Mouse (Mus musculus): ENCODE measurements around the gene Ier5l. TPM values are rescaled to one million over a fixed set of nuclear protein-coding genes. Genes with fewer than 3 reads are reported as not detected.

Gene Ier5l
- total and polyA plus RNA-seq, 3 experiments, result 0.06 TPM; not detected in 2

GRCm38 (mm10) chr2:30471795-30472720 lies 2.0 kb downstream of the Ier5l start:
- no peaks in the 10 kb centered on the region for H3K79me2 ChIP-seq (ENCODE audit: control insufficient read depth, insufficient read depth, low read length, poor library complexity)
- peak overlapping the region; percentile 78 for H3K9ac ChIP-seq (ENCODE audit: control insufficient read depth, low read depth, low read length, poor library complexity, severe bottlenecking)
- peaks cover 0 to 12% of the 10 kb centered on the region in 2 experiments; a peak in 3 of 4 replicates for H3K4me1 ChIP-seq (ENCODE audit: control insufficient read depth in 1 of 2, insufficient read depth in 2 of 2, low read length in 2 of 2)
- no peaks in the 10 kb centered on the region for H3K27me3 ChIP-seq (ENCODE audit: control insufficient read depth in 1 of 2, insufficient read depth in 2 of 2, low read length in 2 of 2)
- peak overlapping the region; percentile 59 to 71 for H3K4me3 ChIP-seq (ENCODE audit: control insufficient read depth in 1 of 2, insufficient read depth in 1 of 2, low read depth in 2 of 2, low read length in 2 of 2)
- H3K9me3 ChIP-seq (replicated peaks; ENCODE audit: insufficient read depth, low read length), result no peaks in the 10 kb centered on the region
- peak overlapping the region; percentile 89 for H3K27ac ChIP-seq (ENCODE audit: control insufficient read depth, low read depth, low read length)
- peaks cover 0 to 5% of the 10 kb centered on the region in 2 experiments; a peak in 2 of 4 replicates for H3K36me3 ChIP-seq (ENCODE audit: control insufficient read depth in 1 of 2, insufficient read depth in 2 of 2, low read length in 2 of 2)
- DNase-seq (ENCODE audit: low read depth, low spot score), result peak; percentile 95
- TF ChIP-seq ZNF384 (IDR thresholded peaks at IDR 0.05; ENCODE audit: low read depth, low read length) (peak; percentile 94), E2F4 (IDR thresholded peaks at IDR 0.05; ENCODE audit: borderline replicate concordance, low read depth, low read length) (no peak), POLR2AphosphoS2 (IDR thresholded peaks at IDR 0.05; ENCODE audit: low read length) (no peak), JUND (IDR thresholded peaks at IDR 0.05; ENCODE audit: low read depth, low read length) (no peak), MAZ (IDR thresholded peaks at IDR 0.05; ENCODE audit: low read depth, low read length) (peak; percentile 96; the same call in 1 of the 2 replicates), ZC3H11A (IDR thresholded peaks at IDR 0.05; ENCODE audit: low read depth, low read length) (no peak), CHD1 (IDR thresholded peaks at IDR 0.05; ENCODE audit: low read depth, low read length) (no peak), MYB (IDR thresholded peaks at IDR 0.05; ENCODE audit: low read depth, low read length) (no peak), MAFK (IDR thresholded peaks at IDR 0.05; ENCODE audit: borderline replicate concordance, low read depth, low read length) (no peak), USF1 (IDR thresholded peaks at IDR 0.05; ENCODE audit: low read depth, low read length) (peak; percentile 62; the same call in 1 of the 2 replicates), RCOR1 (IDR thresholded peaks at IDR 0.05; ENCODE audit: low read depth, low read length) (no peak), TCF12 (IDR thresholded peaks at IDR 0.05; ENCODE audit: low read depth, low read length) (no peak; the same call in 1 of the 2 replicates), SIN3A (IDR thresholded peaks at IDR 0.05; ENCODE audit: low read length) (no peak), MEF2A (IDR thresholded peaks at IDR 0.05; ENCODE audit: extremely low read depth, insufficient replicate concordance, low read depth, low read length, poor library complexity, severe bottlenecking) (no peak), ZKSCAN1 (IDR thresholded peaks at IDR 0.05; ENCODE audit: low read depth, low read length) (no peak), POLR2A (IDR thresholded peaks at IDR 0.05; ENCODE audit: control insufficient read depth in 1 of 2, insufficient read depth in 1 of 2, low read depth in 1 of 2, low read length in 2 of 2, poor library complexity in 1 of 2) (peak; percentile 20 to 49; a peak in 2 of 4 replicates), USF2 (IDR thresholded peaks at IDR 0.05; ENCODE audit: borderline replicate concordance in 1 of 2, insufficient read depth in 1 of 2, low read depth in 1 of 2, low read length in 2 of 2) (no peak), CHD2 (IDR thresholded peaks at IDR 0.05; ENCODE audit: low read length) (no peak), SMC3 (IDR thresholded peaks at IDR 0.05; ENCODE audit: low read depth, low read length) (no peak), ZMIZ1 (IDR thresholded peaks at IDR 0.05; ENCODE audit: low read depth, low read length) (no peak; the same call in 1 of the 2 replicates), NELFE (IDR thresholded peaks at IDR 0.05; ENCODE audit: low read depth, low read length) (no peak), RAD21 (IDR thresholded peaks at IDR 0.05; ENCODE audit: low read depth, low read length) (no peak; the same call in 1 of the 2 replicates), GABPA (IDR thresholded peaks at IDR 0.05; ENCODE audit: low read depth, low read length) (no peak), TBP (IDR thresholded peaks at IDR 0.05; ENCODE audit: low read depth, low read length) (peak; percentile 45; the same call in 1 of the 2 replicates), ETS1 (IDR thresholded peaks at IDR 0.05; ENCODE audit: low read depth, low read length) (no peak), MYC (IDR thresholded peaks at IDR 0.05; ENCODE audit: low read depth, low read length) (peak; percentile 61), CTCF (IDR thresholded peaks at IDR 0.05 in 2 of 3, conservative IDR thresholded peaks at IDR 0.05 in 1 of 3; ENCODE audit: control insufficient read depth in 1 of 3, insufficient read depth in 1 of 3, low read depth in 2 of 3, low read length in 3 of 3, poor library complexity in 1 of 3, severe bottlenecking in 1 of 3) (no peak), UBTF (IDR thresholded peaks at IDR 0.05; ENCODE audit: borderline replicate concordance, insufficient read depth, low read depth, low read length) (0 out of 2 replicates have a peak, but pooled peaks have one; percentile 75), NRF1 (IDR thresholded peaks at IDR 0.05; ENCODE audit: insufficient read depth, low read depth, low read length, poor library complexity, severe bottlenecking) (no peak), GATA1 (IDR thresholded peaks at IDR 0.05; ENCODE audit: low read depth, low read length) (no peak), TAL1 (IDR thresholded peaks at IDR 0.05; ENCODE audit: low read length) (no peak), ELF1 (IDR thresholded peaks at IDR 0.05; ENCODE audit: low read depth, low read length) (peak; percentile 86), POLR2AphosphoS5 (IDR thresholded peaks at IDR 0.05; ENCODE audit: borderline replicate concordance, low read depth, low read length) (no peak), HCFC1 (IDR thresholded peaks at IDR 0.05; ENCODE audit: low read depth, low read length) (peak; percentile 95), MXI1 (IDR thresholded peaks at IDR 0.05; ENCODE audit: low read depth, low read length) (peak; percentile 53; the same call in 1 of the 2 replicates)
